ENCODE assay signal across 9 mouse cellular contexts in the genomic region with DNA sequence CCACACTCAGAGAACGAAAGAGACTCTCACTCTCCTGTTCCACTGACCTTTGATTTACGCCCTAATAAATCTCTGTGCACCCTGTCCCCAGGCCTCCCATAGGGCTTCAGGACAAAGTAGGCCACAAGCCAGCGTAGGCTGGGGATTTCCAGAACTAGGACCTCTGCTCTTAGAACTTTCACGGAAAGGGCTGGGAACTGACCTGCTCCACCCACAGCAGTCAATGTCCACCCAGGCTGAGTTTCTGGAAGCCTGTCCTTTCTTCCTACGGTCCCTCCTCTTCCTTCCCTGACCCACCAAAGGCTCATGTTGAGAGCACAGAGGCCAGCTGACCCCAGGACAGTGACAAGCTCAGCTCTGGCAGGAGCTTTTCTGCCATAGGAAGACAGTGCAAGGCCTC. TPM values are rescaled to one million over a fixed set of nuclear protein-coding genes. Genes with fewer than 3 reads are reported as not detected.
DNase-seq lines count a peak whose midpoint lies in the region; ATAC-seq and TF ChIP-seq lines count a peak whose summit lies in the region.
"Had no signal": no experiment of that assay in that cellular context is flagged by ENCODE, and none has a peak within 500 bp of the region (broad histone marks: within the 10 kb centered on the region; RNA-seq: fewer than 3 reads in every experiment).

No protein-coding gene starts in this region.

- no peak for ATAC-seq in heart, embryonic 12.5 days (ENCODE audit: insufficient number of reproducible peaks, low FRiP score)
- ATAC-seq in midbrain, embryonic 14.5 days (ENCODE audit: low FRiP score, low TSS enrichment) = no peak

- no peak overlapping the region for H3K9ac ChIP-seq in heart, embryonic 12.5 days
- H3K9ac ChIP-seq in midbrain, embryonic 14.5 days (replicated peaks; ENCODE audit: low read length) = no peak overlapping the region

- TF ChIP-seq CTCF in spleen, adult 2 months (IDR thresholded peaks at IDR 0.05; ENCODE audit: extremely low read depth, insufficient read depth, insufficient read length, insufficient replicate concordance) = no peak

- H3K4me1 ChIP-seq in heart, embryonic 12.5 days (replicated peaks) = peaks cover 38% of the 10 kb centered on the region
- H3K4me1 ChIP-seq in spleen, adult 2 months (ENCODE audit: control insufficient read depth, insufficient read depth, insufficient read length) = peaks cover 51% of the 10 kb centered on the region
- H3K4me1 ChIP-seq in midbrain, embryonic 14.5 days (ENCODE audit: control insufficient read depth, insufficient read depth, low read length) = 0 out of 2 replicates have a peak, but pooled peaks cover 3% of the 10 kb centered on the region

- H3K27ac ChIP-seq in heart, embryonic 12.5 days (ENCODE audit: poor library complexity, severe bottlenecking) = no peak overlapping the region
- H3K27ac ChIP-seq in spleen, adult 2 months (ENCODE audit: insufficient read depth, low read length) = peak overlapping the region; percentile 36
- H3K27ac ChIP-seq in midbrain, embryonic 14.5 days (replicated peaks; ENCODE audit: low read depth, low read length) = no peak overlapping the region

- no peaks in the 10 kb centered on the region for H3K9me3 ChIP-seq in heart, embryonic 12.5 days (replicated peaks)
- H3K9me3 ChIP-seq in midbrain, embryonic 14.5 days (ENCODE audit: control insufficient read depth, low read length) = no peaks in the 10 kb centered on the region

- H3K27me3 ChIP-seq in heart, embryonic 12.5 days (replicated peaks) = 0 out of 2 replicates have a peak, but pooled peaks cover 4% of the 10 kb centered on the region
- H3K27me3 ChIP-seq in spleen, adult 2 months (ENCODE audit: control insufficient read depth, insufficient read depth, low read length) = no peaks in the 10 kb centered on the region
- H3K27me3 ChIP-seq in midbrain, embryonic 14.5 days (ENCODE audit: control insufficient read depth, insufficient read depth, low read length) = no peaks in the 10 kb centered on the region

- WGBS in heart, embryonic 12.5 days = 82% methylated on average over 5 of the region's 5 CpGs
- 80% methylated on average over 5 of the region's 5 CpGs for WGBS in spleen, adult 2 months
- 92% methylated on average over 5 of the region's 5 CpGs for WGBS in midbrain, embryonic 14.5 days

- H3K4me2 ChIP-seq in heart, embryonic 12.5 days = no peak overlapping the region
- no peak overlapping the region for H3K4me2 ChIP-seq in midbrain, embryonic 14.5 days (ENCODE audit: low read length)

- peak; percentile 68 for DNase-seq in heart, adult 8-10 months (ENCODE audit: low spot score)
- DNase-seq in spleen, adult 2 months (ENCODE audit: low read depth in 1 of 2, low spot score in 2 of 2) = no peak
- no peak for DNase-seq in spleen, adult 12 weeks (ENCODE audit: low spot score)
- peak; percentile 80 to 93 for DNase-seq in kidney, postnatal 25 days
- DNase-seq in natural killer cell, adult 2 months (ENCODE audit: low spot score in 2 of 2) = no peak
- DNase-seq in midbrain, embryonic 14.5 days = no peak
- DNase-seq: left cerebral cortex, postnatal 4 days; right cerebral cortex, postnatal 4 days had no signal

- no peak overlapping the region for H3K4me3 ChIP-seq in heart, embryonic 12.5 days
- H3K4me3 ChIP-seq in spleen, adult 2 months (ENCODE audit: extremely low read depth, insufficient read depth, insufficient read length) = no peak overlapping the region
- H3K4me3 ChIP-seq in midbrain, embryonic 14.5 days (replicated peaks; ENCODE audit: low read depth, low read length) = no peak overlapping the region

- no peaks in the 10 kb centered on the region for H3K36me3 ChIP-seq in heart, embryonic 12.5 days
- no peaks in the 10 kb centered on the region for H3K36me3 ChIP-seq in spleen, adult 2 months (ENCODE audit: control insufficient read depth, insufficient read depth, low read length)
- no peaks in the 10 kb centered on the region for H3K36me3 ChIP-seq in midbrain, embryonic 14.5 days (ENCODE audit: control insufficient read depth, insufficient read depth, low read length)

- no peak for TF ChIP-seq POLR2A in spleen, adult 2 months (IDR thresholded peaks at IDR 0.05; ENCODE audit: low read depth, low read length)

RNA-seq across cellular contexts. Expression of a gene that starts 35.3 kb away (rescaled TPM):
- 10 to 100 TPM; 10.3 to 22.4 (median 13.3) TPM for total RNA-seq in heart, adult 8-10 months (2022)
- polyA plus RNA-seq in heart, embryonic 12.5 days (2016; fragmentation: Nextera tagmentation; extraction: Ambion mirVana) = 8.9 and 10.9 TPM in 2 replicates
- polyA plus RNA-seq in spleen, adult 2 months (2012; rRNA removed) = 47.7 and 82.0 TPM in 2 replicates
- 13.4 TPM in 2 replicates for polyA plus RNA-seq in midbrain, embryonic 14.5 days (2014; fragmentation: Nextera tagmentation; extraction: Ambion mirVana)

Comparison
In these comparisons a context has a peak if more than half of its experiments do, and no peak if none do; other contexts are left out.
1. DNase-seq: peak in heart, adult 8-10 months (single experiment) and kidney, postnatal 25 days (2 of 2); none in spleen, adult 2 months (0 of 2), spleen, adult 12 weeks (single experiment), natural killer cell, adult 2 months (0 of 2) and midbrain, embryonic 14.5 days (single experiment).